Mouse (Mus musculus) myocyte (in vitro differentiated cells): ENCODE measurements at regions not wholly inside any gene's neighbourhood (a gene's known extent, or its start where the extent isn't known, plus 50 kb on each side); places are given as distances from the start of the nearest gene placed in this dataset.

Experiments
- H3K27me3 ChIP-seq: one replicate; pipeline ENCODE4 v1.6.1; 2011; ENCODE audit not compliant: control insufficient read depth, insufficient read depth, insufficient read length
- H3K36me3 ChIP-seq: one replicate; pipeline ENCODE4 v1.6.1; 2011; ENCODE audit not compliant: control insufficient read depth, insufficient read depth
- H3K4me2 ChIP-seq: one replicate; pipeline ENCODE4 v1.6.1; 2011; ENCODE audit warnings: low read depth, control low read depth
- H3K4me3 ChIP-seq: one replicate; pipeline ENCODE4 v1.5.1; 2011; ENCODE audit warnings: mild to moderate bottlenecking, control low read depth, moderate library complexity
- H3K79me2 ChIP-seq: one replicate; pipeline ENCODE4 v1.6.1; 2011; ENCODE audit not compliant: control insufficient read depth, insufficient read depth
- H3ac ChIP-seq: one replicate; pipeline ENCODE4 v1.6.1; 2011; ENCODE audit not compliant: control insufficient read depth, insufficient read length
- CEBPB ChIP-seq: IDR thresholded peaks from 2 replicates; pipeline ENCODE4 v1.6.1; 2011; ENCODE audit warnings: mild to moderate bottlenecking, moderate library complexity; ENCODE audit not compliant: poor library complexity, insufficient read depth, severe bottlenecking
- E2F4 ChIP-seq: IDR thresholded peaks from one replicate; pipeline ENCODE4 v1.6.1; 2011; ENCODE audit warnings: mild to moderate bottlenecking, control low read depth, moderate library complexity; ENCODE audit not compliant: insufficient read depth
- MAX ChIP-seq: IDR thresholded peaks from one replicate; pipeline ENCODE4 v1.6.1; 2011; ENCODE audit warnings: low read depth, mild to moderate bottlenecking, control low read depth
- MYOD1 ChIP-seq, 3 experiments: IDR thresholded peaks; one replicate each; pipeline ENCODE4 v1.6.1; 2011; ENCODE audit warnings: control low read depth in 2 of 3, low read depth in 2 of 3, mild to moderate bottlenecking in 2 of 3, moderate library complexity in 1 of 3; ENCODE audit not compliant: insufficient read length in 2 of 3, control insufficient read depth in 1 of 3
- MYOG ChIP-seq, 3 experiments: IDR thresholded peaks; one replicate each; pipeline ENCODE4 v1.6.1; 2011; ENCODE audit warnings: control low read depth in 2 of 3, low read depth in 2 of 3, mild to moderate bottlenecking in 2 of 3; ENCODE audit not compliant: insufficient read length in 2 of 3, control insufficient read depth in 1 of 3, insufficient read depth in 1 of 3
- POLR2A ChIP-seq: IDR thresholded peaks from one replicate; pipeline ENCODE4 v1.6.1; 2011; ENCODE audit warnings: low read depth, mild to moderate bottlenecking, control low read depth, moderate library complexity; ENCODE audit not compliant: insufficient read length
- POLR2AphosphoS2 ChIP-seq: IDR thresholded peaks from one replicate; pipeline ENCODE4 v1.6.1; 2011; ENCODE audit warnings: low read depth, control low read depth; ENCODE audit not compliant: insufficient read length
- REST ChIP-seq: IDR thresholded peaks from one replicate; pipeline ENCODE4 v1.6.1; 2011; ENCODE audit warnings: mild to moderate bottlenecking, control low read depth, moderate library complexity; ENCODE audit not compliant: insufficient read depth, insufficient read length
- SRF ChIP-seq: IDR thresholded peaks from one replicate; pipeline ENCODE4 v1.6.1; 2011; ENCODE audit warnings: low read depth; ENCODE audit not compliant: control insufficient read depth, insufficient read length
- TCF12 ChIP-seq: IDR thresholded peaks from one replicate; pipeline ENCODE4 v1.6.1; 2011; ENCODE audit warnings: mild to moderate bottlenecking, control low read depth; ENCODE audit not compliant: poor library complexity, insufficient read depth, severe bottlenecking
- TCF3 ChIP-seq: IDR thresholded peaks from one replicate; pipeline ENCODE4 v1.6.1; 2011; ENCODE audit warnings: low read depth, control low read depth; ENCODE audit not compliant: insufficient read length
- USF1 ChIP-seq: IDR thresholded peaks from one replicate; pipeline ENCODE4 v1.6.1; 2011; ENCODE audit warnings: low read depth, mild to moderate bottlenecking, control low read depth, moderate library complexity

DNA sequence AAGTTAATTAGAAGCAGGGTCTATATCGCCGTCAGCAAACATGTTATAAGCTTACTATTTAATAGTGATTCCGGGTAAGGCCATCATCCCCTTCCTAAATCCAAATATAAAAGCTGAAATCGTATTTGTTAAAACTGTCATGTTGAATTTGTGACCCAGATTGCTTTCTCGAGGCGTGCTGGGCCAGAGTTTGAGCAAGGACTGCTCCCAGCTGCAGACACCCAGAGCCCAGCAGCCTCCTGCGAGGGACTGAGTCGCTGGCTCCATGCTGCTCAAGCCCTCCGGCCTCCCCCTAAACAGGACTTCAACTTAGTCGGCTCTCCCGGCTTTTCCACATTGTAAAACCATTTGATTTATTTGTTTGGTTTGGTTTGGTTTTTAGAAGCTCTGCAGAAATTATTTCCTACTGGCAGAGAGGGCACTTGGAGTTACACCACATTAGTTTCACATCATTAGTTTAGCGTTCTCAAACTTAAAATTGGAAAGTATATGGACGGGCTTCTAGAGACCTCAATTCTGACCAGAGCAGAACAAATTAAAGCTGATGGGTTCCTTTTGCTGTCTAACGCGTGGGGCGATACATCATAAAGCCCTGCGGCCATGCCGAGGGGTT, 126.4 kb upstream of the Pitx1 start:
- no peak overlapping the region for H3K4me2 ChIP-seq
- H3ac ChIP-seq: no peak overlapping the region
- H3K27me3 ChIP-seq: peaks cover 12% of the 10 kb centered on the region

GRCm38 (mm10) chr13:55954346-55954745, 118.4 kb upstream of the Pitx1 start:
- H3K4me3 ChIP-seq: no peak overlapping the region
- H3ac ChIP-seq: no peak overlapping the region
- no peaks in the 10 kb centered on the region for H3K36me3 ChIP-seq
- TF ChIP-seq MYOD1 (IDR thresholded peaks at IDR 0.05; ENCODE audit: control insufficient read depth in 1 of 3, insufficient read length in 2 of 3, low read depth in 2 of 3): no peak
- H3K79me2 ChIP-seq: no peaks in the 10 kb centered on the region
- H3K4me2 ChIP-seq: no peak overlapping the region
- H3K27me3 ChIP-seq: peaks cover 3% of the 10 kb centered on the region

More for the DNA sequence above, 126.4 kb upstream of the Pitx1 start:
- Histone ChIP-seq H3K79me2 (no peaks in the 10 kb centered on the region), H3K4me3 (no peak overlapping the region), H3K36me3 (no peaks in the 10 kb centered on the region)
- TF ChIP-seq MYOD1 (IDR thresholded peaks at IDR 0.05; ENCODE audit: control insufficient read depth in 1 of 3, insufficient read length in 2 of 3, low read depth in 2 of 3) (no peak), POLR2A (no peak)

DNA sequence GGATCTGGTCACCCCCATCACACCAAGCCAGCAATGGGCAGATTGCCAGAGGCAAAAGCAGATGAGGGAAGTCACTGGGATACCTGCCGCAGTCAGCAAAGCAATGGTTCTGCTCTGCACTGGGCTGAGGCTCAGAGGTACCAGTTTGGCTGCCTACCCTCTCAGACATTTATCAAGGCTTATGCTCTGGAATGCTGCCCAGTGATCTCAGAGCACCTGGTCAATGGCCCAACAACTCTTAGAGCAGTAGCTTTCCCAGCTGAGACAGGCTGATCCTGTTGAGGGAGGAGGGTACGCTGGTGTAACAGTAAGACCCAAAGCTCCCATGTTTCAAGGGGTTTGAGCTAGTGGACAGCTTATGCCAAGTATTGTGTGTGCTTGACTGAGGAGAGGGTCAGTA, 117.4 kb upstream of the Pitx1 start:
- Histone ChIP-seq H3K27me3 (peaks cover 7% of the 10 kb centered on the region), H3ac (no peak overlapping the region), H3K4me3 (no peak overlapping the region), H3K36me3 (no peaks in the 10 kb centered on the region), H3K79me2 (no peaks in the 10 kb centered on the region), H3K4me2 (no peak overlapping the region)
- TF ChIP-seq REST (no peak), USF1 (no peak), SRF (no peak), POLR2AphosphoS2 (no peak), MAX (no peak), CEBPB (no peak), POLR2A (no peak), MYOD1 (IDR thresholded peaks at IDR 0.05; ENCODE audit: control insufficient read depth in 1 of 3, insufficient read length in 2 of 3, low read depth in 2 of 3) (no peak), TCF3 (no peak)

GRCm38 (mm10) chr13:55950773-55951172, 114.8 kb upstream of the Pitx1 start:
- H3K4me3 ChIP-seq: no peak overlapping the region
- no peak overlapping the region for H3K4me2 ChIP-seq
- H3K36me3 ChIP-seq: no peaks in the 10 kb centered on the region
- no peak for TF ChIP-seq SRF
- no peak for TF ChIP-seq REST
- no peak for TF ChIP-seq MYOD1 (IDR thresholded peaks at IDR 0.05; ENCODE audit: control insufficient read depth in 1 of 3, insufficient read length in 2 of 3, low read depth in 2 of 3)
- TF ChIP-seq TCF12: no peak
- TF ChIP-seq E2F4: no peak
- TF ChIP-seq POLR2AphosphoS2: no peak
- H3K79me2 ChIP-seq: no peaks in the 10 kb centered on the region
- peaks cover 18% of the 10 kb centered on the region for H3K27me3 ChIP-seq
- H3ac ChIP-seq: no peak overlapping the region

- Histone ChIP-seq H3ac (no peak overlapping the region), H3K36me3 (no peaks in the 10 kb centered on the region), H3K79me2 (no peaks in the 10 kb centered on the region), H3K27me3 (peaks cover 18% of the 10 kb centered on the region), H3K4me3 (no peak overlapping the region), H3K4me2 (no peak overlapping the region)
- TF ChIP-seq TCF12 (no peak), E2F4 (no peak)
These were observed 112.6 kb upstream of the Pitx1 start for GRCm38 (mm10) chr13:55948591-55948990.

DNA sequence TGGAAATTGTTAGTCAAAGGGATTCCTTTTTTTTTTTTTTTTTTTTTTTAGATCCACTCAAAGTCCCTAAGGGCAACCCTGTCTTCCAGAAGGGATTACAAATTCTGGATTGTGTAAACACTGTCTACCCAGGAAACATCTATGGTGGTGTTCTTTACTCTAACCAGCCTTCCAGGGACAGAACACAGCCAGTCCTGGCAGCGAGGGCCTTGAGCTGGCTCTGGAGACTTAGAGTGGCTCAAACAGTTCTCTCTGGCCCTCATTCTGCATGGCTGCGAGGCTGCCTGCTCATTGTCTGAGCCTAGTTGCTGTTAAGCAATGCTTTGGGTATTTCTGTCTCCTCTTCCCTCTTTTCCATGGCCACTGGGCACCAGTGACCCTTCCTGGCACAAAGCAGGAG, 112.2 kb upstream of the Pitx1 start:
- Histone ChIP-seq H3K36me3 (no peaks in the 10 kb centered on the region), H3K4me2 (no peak overlapping the region)
- TF ChIP-seq MAX (no peak), REST (no peak), MYOG (IDR thresholded peaks at IDR 0.05; ENCODE audit: control insufficient read depth in 1 of 3, insufficient read depth in 1 of 3, insufficient read length in 2 of 3, low read depth in 2 of 3) (no peak), CEBPB (no peak), POLR2AphosphoS2 (no peak), TCF12 (no peak), SRF (no peak), USF1 (no peak), POLR2A (no peak)

More for the DNA sequence above, 112.2 kb upstream of the Pitx1 start:
- no peaks in the 10 kb centered on the region for H3K79me2 ChIP-seq
- no peak overlapping the region for H3K4me3 ChIP-seq
- H3ac ChIP-seq: no peak overlapping the region
- peaks cover 18% of the 10 kb centered on the region for H3K27me3 ChIP-seq
